Mouse (Mus musculus): ENCODE data around the gene Acot9. TPM values are rescaled to one million over a fixed set of nuclear protein-coding genes. Genes with fewer than 3 reads are reported as not detected.

The Acot9 gene
- 56.3 and 61.2 TPM in 2 replicates for total RNA-seq (2012; rRNA removed)
- polyA plus RNA-seq (2012; ENCODE audit: insufficient read depth in 1 of 2, insufficient read length in 2 of 2, low read depth in 1 of 2, low replicate concordance in 2 of 2, missing spikeins in 1 of 2) = 10 to 100 TPM in 1 of 2 experiments, not detected in 1; 52.6 TPM

DNA sequence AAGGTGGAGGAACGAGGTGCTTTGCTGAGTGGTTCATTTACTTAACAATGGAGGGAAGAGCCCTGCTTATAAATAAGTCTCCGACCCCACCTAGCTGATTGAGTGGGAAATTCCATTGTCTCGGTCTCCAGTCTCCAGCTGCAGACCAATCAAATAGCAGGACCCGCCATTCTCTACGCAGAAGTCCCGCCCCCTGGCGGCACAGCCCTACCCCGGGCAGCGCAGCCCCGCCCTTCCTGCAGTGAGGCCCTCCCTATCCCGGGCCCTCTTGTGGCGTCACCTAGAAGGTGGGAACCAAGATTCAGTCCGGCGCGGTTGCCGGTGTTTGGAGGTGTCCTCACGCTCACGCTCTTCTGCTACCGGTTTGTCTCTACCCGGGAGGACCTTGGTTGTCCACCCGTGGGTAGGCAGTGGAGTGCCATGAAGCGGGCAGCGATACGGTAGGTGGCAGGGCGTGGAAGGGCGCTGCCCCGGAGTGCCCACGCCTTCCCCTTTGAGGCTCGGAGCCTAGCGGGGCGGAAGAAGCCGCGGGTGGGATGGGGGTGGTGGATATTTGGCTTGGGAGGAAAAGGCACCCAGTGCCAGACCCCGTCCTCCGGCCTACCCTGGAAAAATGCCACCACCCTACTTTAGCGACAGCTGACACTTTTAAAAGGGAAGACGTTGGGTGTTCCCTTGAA lies at the start of gene Acot9:
Acot9 (plus strand) TSS at position 209 of the 680 bp plus-strand sequence.
- H3K27me3 ChIP-seq (ENCODE audit: control insufficient read depth in 1 of 2, insufficient read depth in 2 of 2, low read length in 2 of 2) = no peaks in the 10 kb centered on the region
- H3K36me3 ChIP-seq (ENCODE audit: control insufficient read depth in 1 of 2, insufficient read depth in 2 of 2, low read length in 2 of 2) = peaks cover 0 to 13% of the 10 kb centered on the region in 2 experiments; a peak in 2 of 4 replicates
- DNase-seq (ENCODE audit: low read depth, low spot score) = peak; percentile 97
- H3K9ac ChIP-seq (ENCODE audit: control insufficient read depth, low read depth, low read length, poor library complexity, severe bottlenecking) = peak within 1 kb of the TSS; percentile 98
- no peaks in the 10 kb centered on the region for H3K9me3 ChIP-seq (replicated peaks; ENCODE audit: insufficient read depth, low read length)
- H3K79me2 ChIP-seq (ENCODE audit: control insufficient read depth, insufficient read depth, low read length, poor library complexity) = peaks cover 12% of the 10 kb centered on the region
- peaks cover 0 to 9% of the 10 kb centered on the region in 2 experiments; a peak in 2 of 4 replicates for H3K4me1 ChIP-seq (ENCODE audit: control insufficient read depth in 1 of 2, insufficient read depth in 2 of 2, low read length in 2 of 2)
- H3K27ac ChIP-seq (ENCODE audit: control insufficient read depth, low read depth, low read length) = peak within 1 kb of the TSS; percentile 87
- H3K4me3 ChIP-seq (ENCODE audit: control insufficient read depth in 1 of 2, insufficient read depth in 1 of 2, low read depth in 2 of 2, low read length in 2 of 2) = peak within 1 kb of the TSS; percentile 95 to 99
- TF ChIP-seq MAFK (IDR thresholded peaks at IDR 0.05; ENCODE audit: borderline replicate concordance, low read depth, low read length) (no peak), MYB (IDR thresholded peaks at IDR 0.05; ENCODE audit: low read depth, low read length) (no peak), MXI1 (IDR thresholded peaks at IDR 0.05; ENCODE audit: low read depth, low read length) (peak; percentile 74; the same call in 1 of the 2 replicates), RAD21 (IDR thresholded peaks at IDR 0.05; ENCODE audit: low read depth, low read length) (peak; percentile 56), ELF1 (IDR thresholded peaks at IDR 0.05; ENCODE audit: low read depth, low read length) (peak; percentile 41; the same call in 1 of the 2 replicates), GATA1 (IDR thresholded peaks at IDR 0.05; ENCODE audit: low read depth, low read length) (no peak), NRF1 (IDR thresholded peaks at IDR 0.05; ENCODE audit: insufficient read depth, low read depth, low read length, poor library complexity, severe bottlenecking) (peak; percentile 26; the same call in 1 of the 2 replicates), GABPA (IDR thresholded peaks at IDR 0.05; ENCODE audit: low read depth, low read length) (no peak), USF1 (IDR thresholded peaks at IDR 0.05; ENCODE audit: low read depth, low read length) (no peak), POLR2AphosphoS2 (IDR thresholded peaks at IDR 0.05; ENCODE audit: low read length) (peak; percentile 86), MAX (IDR thresholded peaks at IDR 0.05; ENCODE audit: low read length) (no peak), BHLHE40 (IDR thresholded peaks at IDR 0.05; ENCODE audit: borderline replicate concordance, low read depth, low read length) (no peak), POLR2AphosphoS5 (IDR thresholded peaks at IDR 0.05; ENCODE audit: borderline replicate concordance, low read depth, low read length) (no peak; the same call in 1 of the 2 replicates), CTCF (IDR thresholded peaks at IDR 0.05 in 2 of 3, conservative IDR thresholded peaks at IDR 0.05 in 1 of 3; ENCODE audit: control insufficient read depth in 1 of 3, insufficient read depth in 1 of 3, low read depth in 2 of 3, low read length in 3 of 3, poor library complexity in 1 of 3, severe bottlenecking in 1 of 3) (peak in 1 of 3 experiments; percentile 41; a peak in 3 of 6 replicates), HCFC1 (IDR thresholded peaks at IDR 0.05; ENCODE audit: low read depth, low read length) (no peak; the same call in 1 of the 2 replicates), MYC (IDR thresholded peaks at IDR 0.05; ENCODE audit: low read depth, low read length) (peak; percentile 27; the same call in 1 of the 2 replicates), CHD1 (IDR thresholded peaks at IDR 0.05; ENCODE audit: low read depth, low read length) (no peak), JUND (IDR thresholded peaks at IDR 0.05; ENCODE audit: low read depth, low read length) (no peak), TBP (IDR thresholded peaks at IDR 0.05; ENCODE audit: low read depth, low read length) (peak; percentile 91), POLR2A (IDR thresholded peaks at IDR 0.05; ENCODE audit: control insufficient read depth in 1 of 2, insufficient read depth in 1 of 2, low read depth in 1 of 2, low read length in 2 of 2, poor library complexity in 1 of 2) (peak; percentile 99 to 100), USF2 (IDR thresholded peaks at IDR 0.05; ENCODE audit: borderline replicate concordance in 1 of 2, insufficient read depth in 1 of 2, low read depth in 1 of 2, low read length in 2 of 2) (no peak), MAZ (IDR thresholded peaks at IDR 0.05; ENCODE audit: low read depth, low read length) (no peak), TAL1 (IDR thresholded peaks at IDR 0.05; ENCODE audit: low read length) (no peak), MEF2A (IDR thresholded peaks at IDR 0.05; ENCODE audit: extremely low read depth, insufficient replicate concordance, low read depth, low read length, poor library complexity, severe bottlenecking) (no peak), ZNF384 (IDR thresholded peaks at IDR 0.05; ENCODE audit: low read depth, low read length) (no peak), SMC3 (IDR thresholded peaks at IDR 0.05; ENCODE audit: low read depth, low read length) (no peak), E2F4 (IDR thresholded peaks at IDR 0.05; ENCODE audit: borderline replicate concordance, low read depth, low read length) (no peak), EP300 (IDR thresholded peaks at IDR 0.05; ENCODE audit: low read depth in 1 of 2, low read length in 2 of 2) (no peak; a peak in 1 of 4 replicates), TCF12 (IDR thresholded peaks at IDR 0.05; ENCODE audit: low read depth, low read length) (peak; percentile 5; the same call in 1 of the 2 replicates), ETS1 (IDR thresholded peaks at IDR 0.05; ENCODE audit: low read depth, low read length) (no peak), CHD2 (IDR thresholded peaks at IDR 0.05; ENCODE audit: low read length) (no peak), SIN3A (IDR thresholded peaks at IDR 0.05; ENCODE audit: low read length) (peak; percentile 81), UBTF (IDR thresholded peaks at IDR 0.05; ENCODE audit: borderline replicate concordance, insufficient read depth, low read depth, low read length) (no peak), ZKSCAN1 (IDR thresholded peaks at IDR 0.05; ENCODE audit: low read depth, low read length) (no peak), ZMIZ1 (IDR thresholded peaks at IDR 0.05; ENCODE audit: low read depth, low read length) (peak; percentile 90)

Measured in MEL (cell line).